Mouse (Mus musculus) embryonic fibroblast, embryonic 13.5 days (primary cell): ENCODE results near the gene Krt33a. TPM values are rescaled to one million over a fixed set of nuclear protein-coding genes. Genes with fewer than 3 reads are reported as not detected.

Source experiments
- H3K27ac ChIP-seq: 2 replicates; pipeline ENCODE4 v1.5.1; 2012; ENCODE audit warnings: low read length, control low read depth, inconsistent platforms; ENCODE audit not compliant: insufficient read depth
- H3K4me1 ChIP-seq: 2 replicates; pipeline ENCODE4 v1.6.1; 2011; ENCODE audit warnings: low read length; ENCODE audit not compliant: control insufficient read depth, insufficient read depth
- H3K4me3 ChIP-seq: 2 replicates; pipeline ENCODE4 v1.5.1; 2011; ENCODE audit warnings: mild to moderate bottlenecking, control low read depth, low read length; ENCODE audit not compliant: insufficient read depth
- CTCF ChIP-seq: IDR thresholded peaks from 2 replicates; pipeline ENCODE4 v1.5.1; 2011; ENCODE audit warnings: mild to moderate bottlenecking, control low read depth, low read length, moderate library complexity, borderline replicate concordance; ENCODE audit not compliant: insufficient read depth
- POLR2A ChIP-seq: IDR thresholded peaks from 2 replicates; pipeline ENCODE4 v1.6.1; 2011; ENCODE audit warnings: low read depth, mild to moderate bottlenecking, control low read depth, low read length, moderate library complexity
- polyA plus RNA-seq: library from polyadenylated mRNA; stranded (reverse); fragments of >200 nt; gene quantifications from 2 replicates; pipeline ENCODE4 v1.2.4, GENCODE M21; 2011; ENCODE audit warnings: low read depth; ENCODE audit not compliant: missing spikeins, insufficient read length

Krt33a gene
- not detected in 2 replicates for polyA plus RNA-seq

DNA sequence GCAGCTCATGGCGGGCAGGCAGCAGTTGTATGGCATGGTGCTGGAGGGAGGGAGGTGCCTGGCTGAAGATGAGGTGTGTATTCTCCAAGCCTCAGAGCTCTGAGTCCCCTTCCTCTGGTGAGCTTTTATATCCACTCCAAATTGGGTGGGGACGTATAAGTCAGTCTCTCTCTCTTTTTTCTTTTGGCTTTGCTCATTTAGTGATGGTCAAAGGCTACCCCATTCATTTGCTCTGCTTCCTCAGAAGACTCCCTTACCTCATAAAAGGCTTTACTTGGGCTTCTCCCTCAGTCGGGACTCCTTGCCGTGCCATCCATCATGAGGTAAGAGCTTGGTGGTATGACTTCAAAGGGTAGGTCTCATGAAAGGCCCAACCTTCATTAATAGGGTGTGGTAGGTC lies at the start of gene Krt33a:
Gene Krt33a, minus strand, starts transcription at position 101 of the 400 bp plus-strand sequence.
- TF ChIP-seq POLR2A (no peak), CTCF (no peak)
- Histone ChIP-seq H3K4me1 (no peaks in the 10 kb centered on the region), H3K27ac (no peak within 1 kb of the TSS), H3K4me3 (no peak within 1 kb of the TSS)

GRCm38 (mm10) chr11:100058875-100059274 lies 42.9 kb upstream of the Krt33a start:
- TF ChIP-seq CTCF (no peak), POLR2A (no peak)
- H3K27ac ChIP-seq, result no peak overlapping the region
- H3K4me3 ChIP-seq, result no peak overlapping the region
- peaks cover 11% of the 10 kb centered on the region for H3K4me1 ChIP-seq

DNA sequence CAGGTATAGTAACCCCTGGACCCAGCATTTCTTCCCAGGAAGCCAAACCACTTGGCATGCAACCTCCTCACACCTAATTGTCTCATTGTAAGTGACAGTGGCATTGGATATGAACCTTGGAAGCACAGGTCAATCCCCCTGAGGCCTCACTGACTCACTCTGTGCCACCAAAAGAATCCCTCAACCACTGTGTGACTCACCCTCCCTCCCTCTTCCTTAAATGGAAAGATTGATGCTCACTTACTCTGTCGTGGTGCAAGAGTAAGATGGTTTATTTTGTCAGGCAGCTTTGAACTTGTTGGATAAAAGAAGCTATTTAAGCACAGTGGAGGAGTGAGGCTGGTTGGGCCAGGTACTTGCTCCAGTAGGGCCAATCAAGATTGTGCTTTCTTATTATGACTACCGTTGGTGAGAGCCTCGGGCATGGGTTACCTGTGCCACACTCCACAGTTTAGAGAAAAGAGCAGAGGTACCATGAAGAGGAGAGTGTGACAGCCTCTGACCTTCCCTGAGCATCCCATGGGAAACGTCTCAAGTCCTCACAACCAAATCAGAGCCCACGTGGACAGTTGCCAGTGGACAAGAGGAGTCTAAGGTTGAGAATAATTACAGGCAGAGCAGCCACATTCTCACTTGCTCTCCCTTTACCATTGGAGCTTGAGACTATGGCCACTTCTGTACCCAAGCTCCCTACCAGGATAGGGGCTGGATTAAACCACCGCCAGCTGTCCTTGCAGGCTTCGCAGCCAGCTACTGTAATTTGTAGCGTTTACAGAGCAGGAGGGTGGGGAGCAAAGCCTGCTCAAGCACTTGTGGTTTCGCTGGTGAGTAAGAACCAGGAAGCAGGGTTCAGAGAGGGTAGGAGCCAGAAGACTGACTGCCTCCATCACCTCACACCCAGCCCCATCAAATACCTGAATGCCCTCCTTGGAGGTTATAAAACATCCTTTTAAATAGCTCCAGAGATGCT lies 40.0 kb upstream of the Krt33a start:
- no peak for TF ChIP-seq POLR2A
- Histone ChIP-seq H3K27ac (peak overlapping the region; percentile 31; the same call in 1 of the 2 replicates), H3K4me1 (peaks cover 11% of the 10 kb centered on the region), H3K4me3 (no peak overlapping the region)

DNA sequence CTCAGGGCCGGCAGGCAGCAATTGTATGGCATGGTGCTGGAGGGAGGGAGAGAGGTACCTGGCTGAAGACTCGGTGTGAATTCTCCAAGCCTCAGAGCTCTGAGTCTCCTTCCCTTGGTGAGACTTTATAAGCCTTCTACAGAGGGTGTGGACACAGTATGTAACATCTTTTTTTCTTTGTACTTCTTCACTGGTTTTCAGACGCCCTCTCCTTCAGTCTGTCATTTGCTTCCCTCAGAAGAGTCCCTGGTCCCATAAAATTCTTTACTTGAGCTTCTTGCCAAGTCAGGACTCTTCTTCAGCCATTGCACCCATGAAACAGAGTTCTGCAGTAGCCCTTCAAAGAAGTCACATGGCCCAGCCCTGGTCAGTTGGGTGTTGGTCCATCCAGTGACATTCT lies 34.4 kb upstream of the Krt33a start, which contains the start of gene Krt31:
Gene Krt31, minus strand, starts transcription at position 101 of the 400 bp plus-strand sequence.
- no peak within 1 kb of the TSS for H3K27ac ChIP-seq
- H3K4me3 ChIP-seq, result no peak within 1 kb of the TSS
- no peak for TF ChIP-seq POLR2A
- no peak for TF ChIP-seq CTCF
- H3K4me1 ChIP-seq, result peaks cover 1% of the 10 kb centered on the region

- no peak overlapping the region for H3K27ac ChIP-seq
- H3K4me3 ChIP-seq, result no peak overlapping the region
- TF ChIP-seq CTCF (no peak), POLR2A (no peak)
- no peaks in the 10 kb centered on the region for H3K4me1 ChIP-seq
Measured at GRCm38 (mm10) chr11:100047193-100047592, 31.2 kb upstream of the Krt33a start.

DNA sequence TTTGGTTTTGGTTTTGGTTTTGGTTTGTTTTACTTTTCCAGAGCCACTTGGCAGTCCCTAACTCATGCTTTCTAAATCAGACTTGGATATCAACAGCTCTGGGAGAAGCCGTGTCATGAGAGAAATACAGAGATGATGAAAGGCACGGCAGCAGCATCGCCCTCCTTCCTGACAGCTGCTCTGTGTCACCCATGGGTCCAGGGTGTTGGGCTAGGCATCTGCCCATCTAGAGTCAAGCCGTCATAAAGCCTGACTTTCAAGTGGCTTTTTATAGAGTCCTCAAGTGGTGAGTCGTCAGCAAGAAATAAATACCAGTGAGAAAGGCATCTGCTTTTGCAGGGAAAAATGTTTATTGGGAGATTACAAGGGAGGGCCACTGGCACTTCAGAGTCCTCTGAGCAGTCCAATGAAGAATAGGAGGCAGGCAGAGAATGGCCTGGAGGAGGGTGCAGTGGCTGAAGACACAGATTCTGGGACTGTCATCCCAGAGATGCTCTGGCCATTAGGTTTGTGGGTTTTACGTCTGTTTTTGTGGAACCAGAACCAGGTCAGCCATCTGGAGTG lies 30.4 kb upstream of the Krt33a start:
- Histone ChIP-seq H3K4me3 (no peak overlapping the region), H3K4me1 (no peaks in the 10 kb centered on the region), H3K27ac (no peak overlapping the region)
- TF ChIP-seq CTCF, result no peak
- TF ChIP-seq POLR2A, result no peak

- Histone ChIP-seq H3K27ac (no peak within 1 kb of the TSS), H3K4me1 (no peaks in the 10 kb centered on the region), H3K4me3 (no peak within 1 kb of the TSS)
- no peak for TF ChIP-seq POLR2A
- no peak for TF ChIP-seq CTCF
Measured at GRCm38 (mm10) chr11:100041454-100041853, 25.4 kb upstream of the Krt33a start, which contains the start of gene Krt34. Gene Krt34, minus strand, starts transcription at chr11:100041554.

DNA sequence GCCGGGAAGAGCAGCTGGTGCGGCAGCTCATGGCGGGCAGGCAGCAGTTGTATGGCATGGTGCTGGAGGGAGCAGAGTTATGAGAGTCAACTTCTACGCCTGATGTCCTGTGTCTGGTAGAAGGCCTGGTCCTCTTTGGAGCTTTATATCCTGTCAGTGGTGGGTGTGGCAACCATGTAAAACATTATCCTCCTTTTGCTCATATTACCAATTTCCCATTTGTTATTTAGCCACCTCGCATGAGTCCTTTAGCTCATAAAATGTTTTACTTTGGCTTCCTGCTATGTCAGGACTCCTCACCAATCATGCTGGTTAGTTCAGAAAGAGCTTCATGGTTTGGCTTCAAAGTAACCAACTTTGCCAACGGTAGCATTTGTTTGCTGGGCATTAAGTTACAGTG lies 13.8 kb upstream of the Krt33a start, which contains the start of gene Krt33b:
Gene Krt33b, minus strand, starts transcription at position 101 of the 400 bp plus-strand sequence.
- Histone ChIP-seq H3K27ac (no peak within 1 kb of the TSS), H3K4me1 (no peaks in the 10 kb centered on the region), H3K4me3 (no peak within 1 kb of the TSS)
- TF ChIP-seq POLR2A (no peak), CTCF (no peak)

DNA sequence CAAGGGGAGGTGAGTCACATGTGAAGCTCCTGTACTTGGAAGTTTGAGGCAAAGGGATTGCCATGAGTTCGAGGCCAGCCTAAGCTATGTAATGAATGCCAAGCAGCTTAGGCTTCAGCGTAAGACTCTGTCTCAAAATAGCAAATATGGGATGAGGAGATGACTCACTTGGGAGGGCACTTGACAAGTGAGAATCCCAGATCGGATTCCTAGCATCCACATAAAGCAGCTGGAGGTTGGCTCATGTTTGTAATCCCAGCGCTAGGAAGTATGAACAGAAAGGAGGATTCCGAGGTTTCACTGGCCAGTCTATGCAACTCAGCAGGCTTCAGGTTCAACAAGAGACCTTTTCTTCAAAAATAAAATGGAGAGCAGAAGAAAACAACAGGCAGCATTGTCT lies 5.4 kb upstream of the Krt33a start:
- Histone ChIP-seq H3K4me1 (no peaks in the 10 kb centered on the region), H3K27ac (no peak overlapping the region), H3K4me3 (no peak overlapping the region)
- TF ChIP-seq CTCF (no peak), POLR2A (no peak)

DNA sequence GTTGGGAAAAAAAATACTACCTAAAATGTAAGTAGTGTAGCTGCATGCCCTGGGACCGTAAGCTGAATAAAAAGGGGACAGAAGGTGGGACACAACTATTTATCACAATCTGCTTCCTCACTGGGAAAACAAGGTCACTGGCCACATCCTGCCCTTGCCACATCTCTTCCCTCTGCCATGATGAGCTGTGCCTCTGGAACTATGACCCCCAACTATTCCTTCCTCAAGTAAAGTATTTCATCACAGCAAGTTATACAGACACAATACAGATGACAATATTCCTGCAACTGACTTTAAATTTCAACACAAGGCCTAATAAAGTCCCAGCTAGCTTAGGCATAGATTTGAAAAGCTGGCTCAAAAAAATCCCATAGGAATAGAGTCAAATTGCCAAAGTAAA lies 3.5 kb upstream of the Krt33a start:
- no peak overlapping the region for H3K4me3 ChIP-seq
- TF ChIP-seq CTCF (no peak), POLR2A (no peak)
- no peak overlapping the region for H3K27ac ChIP-seq
- H3K4me1 ChIP-seq, result no peaks in the 10 kb centered on the region
